Mouse (Mus musculus): ENCODE measurements around the gene Tsga10ip.

DNA sequence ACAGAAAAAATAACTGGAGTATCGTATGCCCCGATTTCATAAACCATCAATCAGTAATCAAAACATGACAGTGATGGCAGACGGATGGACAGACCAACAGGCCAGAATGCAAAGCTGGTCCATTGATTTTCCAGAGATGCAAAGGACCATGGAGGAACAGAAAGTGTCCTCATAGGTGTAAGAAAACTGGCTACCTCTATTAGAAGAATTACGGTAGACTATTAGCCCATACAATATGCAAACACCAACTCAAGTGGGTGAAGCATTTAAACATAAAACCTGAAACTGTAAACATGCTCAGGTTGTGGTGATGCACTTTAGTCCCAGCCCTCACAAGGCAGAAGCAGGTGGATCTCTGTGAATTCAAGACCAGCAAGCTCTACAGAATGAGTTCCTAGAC is 7.0 kb downstream of the Tsga10ip start:
- TF ChIP-seq CTCF (IDR thresholded peaks at IDR 0.05; ENCODE audit: low read depth, low read length), result no peak
- no peak for TF ChIP-seq POLR2A (IDR thresholded peaks at IDR 0.05; ENCODE audit: extremely low read depth, insufficient read depth, low read length)
